Mouse (Mus musculus) kidney, postnatal 25 days (tissue): ENCODE results near the gene Gm10352.
"Not testable (repeated sequence)": the region's sequence is repeated elsewhere in the genome, so short reads cannot be mapped to it uniquely, and the experiment has no call there.

ENCODE experiments used
- DNase-seq, 2 experiments: peaks; one replicate each; pipeline ENCODE4 v3.0.0; 2021; ENCODE audit warnings: mixed read lengths in 2 of 2

The Gm10352 gene

DNA sequence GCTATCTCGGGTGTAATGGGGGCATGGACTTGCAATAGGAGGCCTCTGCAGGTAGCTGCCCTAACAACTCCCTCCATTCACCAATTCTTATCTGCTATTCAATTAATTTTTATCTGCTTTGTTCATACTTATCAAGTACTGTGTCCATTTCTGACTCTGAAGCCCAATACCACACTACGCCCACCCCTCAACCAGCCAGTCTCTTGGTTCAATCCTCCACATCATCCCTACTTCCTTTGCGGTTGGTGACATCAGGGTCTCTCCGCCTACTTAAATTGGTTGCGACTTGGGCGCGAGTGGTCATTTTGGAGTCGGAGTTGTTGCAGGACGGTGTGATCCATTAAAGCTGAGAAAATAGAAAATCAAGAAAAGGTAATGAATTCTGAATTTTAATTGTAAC, at the start of gene Gm10352:
TSS of gene Gm10352 (plus strand) at position 301 of the 400 bp plus-strand sequence.
- not testable (repeated sequence) for DNase-seq

DNA sequence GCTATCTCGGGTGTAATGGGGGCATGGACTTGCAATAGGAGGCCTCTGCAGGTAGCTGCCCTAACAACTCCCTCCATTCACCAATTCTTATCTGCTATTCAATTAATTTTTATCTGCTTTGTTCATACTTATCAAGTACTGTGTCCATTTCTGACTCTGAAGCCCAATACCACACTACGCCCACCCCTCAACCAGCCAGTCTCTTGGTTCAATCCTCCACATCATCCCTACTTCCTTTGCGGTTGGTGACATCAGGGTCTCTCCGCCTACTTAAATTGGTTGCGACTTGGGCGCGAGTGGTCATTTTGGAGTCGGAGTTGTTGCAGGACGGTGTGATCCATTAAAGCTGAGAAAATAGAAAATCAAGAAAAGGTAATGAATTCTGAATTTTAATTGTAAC, 31.5 kb downstream of the Gm10352 start, which contains the start of gene Gm29289:
TSS of gene Gm29289 (plus strand) at position 301 of the 400 bp plus-strand sequence.
- DNase-seq = not testable (repeated sequence)
